Mouse (Mus musculus) thymus, postnatal 4 days (tissue): Measurements from ENCODE around the gene Tnip1.
"Not testable (repeated sequence)": the region's sequence is repeated elsewhere in the genome, so short reads cannot be mapped to it uniquely, and the experiment has no call there.

Source experiments
- DNase-seq: peaks from one replicate; pipeline ENCODE4 v3.0.0; 2021

Tnip1 gene

DNA sequence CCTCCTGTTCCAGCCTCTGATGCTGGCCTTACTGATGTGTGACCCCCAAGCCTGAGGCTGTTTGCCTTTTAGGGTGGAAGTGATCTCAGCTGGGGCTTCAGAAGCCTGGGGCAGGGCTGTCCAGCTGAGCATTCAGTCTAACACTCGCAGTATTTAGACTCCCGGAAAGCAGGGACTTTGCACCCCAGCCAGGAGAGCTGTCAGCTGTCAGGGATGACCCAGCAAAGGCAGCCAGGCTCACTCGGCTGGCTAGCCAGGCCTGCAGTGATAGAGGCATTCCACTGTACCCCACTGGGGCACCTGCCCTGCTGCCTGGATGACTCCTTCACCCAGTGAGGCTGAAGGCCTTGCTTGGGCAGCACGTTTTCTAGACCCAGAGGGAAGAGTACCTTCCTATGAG is 56.8 kb downstream of the Tnip1 start:
- no peak for DNase-seq

DNA sequence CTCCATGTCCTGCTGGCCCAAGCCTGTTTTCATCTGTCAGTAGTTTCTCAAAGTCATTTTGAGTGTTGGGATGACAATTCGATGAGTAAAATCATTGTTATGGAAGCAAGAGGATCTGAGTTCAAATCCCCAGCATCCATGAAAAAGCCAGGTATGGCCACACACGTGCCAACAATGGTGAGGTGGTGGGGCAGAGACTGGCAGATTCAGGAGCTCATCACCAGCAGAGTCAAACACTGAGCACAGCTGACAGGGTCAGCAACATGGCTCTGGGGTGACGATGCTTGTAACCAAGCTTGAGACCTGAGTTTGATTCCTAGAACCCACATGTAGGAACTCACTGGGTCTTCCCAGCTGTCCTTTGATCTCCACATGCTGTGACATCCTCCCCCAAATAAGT is 57.6 kb downstream of the Tnip1 start:
- no peak for DNase-seq

DNA sequence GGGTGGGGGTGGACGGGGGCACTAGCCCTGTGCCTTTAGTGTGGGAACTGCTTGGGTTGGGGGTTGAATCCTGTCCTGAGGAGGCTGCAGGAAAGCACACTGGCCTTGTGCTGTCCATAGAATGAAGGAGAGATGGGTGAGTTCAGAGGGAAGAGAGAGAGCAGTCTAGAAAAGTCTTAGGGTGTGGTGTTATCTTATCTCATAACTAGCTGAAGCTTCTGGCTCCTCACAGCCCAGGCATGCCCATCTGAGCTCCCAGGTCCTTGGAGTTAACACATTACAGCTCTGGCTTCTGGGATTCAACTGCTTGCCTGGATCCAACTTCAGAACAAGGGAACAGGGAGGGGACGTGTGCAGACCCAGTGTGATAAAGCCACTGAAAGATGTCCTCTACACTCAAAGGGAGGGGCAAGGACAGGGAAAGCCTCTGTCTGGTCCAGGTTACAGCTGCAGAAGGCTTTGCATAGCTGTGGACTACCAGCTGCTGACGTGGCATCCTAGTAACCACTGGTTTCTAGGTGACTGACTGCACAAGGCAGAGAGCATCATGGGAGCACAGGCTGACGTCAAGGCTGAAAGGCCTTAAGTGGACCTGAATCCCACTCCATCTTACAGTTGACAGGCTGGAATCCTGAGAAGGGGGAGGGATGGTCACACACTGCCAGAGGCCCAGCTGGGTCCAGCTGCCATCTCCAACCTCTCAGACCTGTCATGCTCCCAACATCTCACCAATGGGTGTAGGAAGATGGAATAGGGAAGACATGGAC is 58.6 kb downstream of the Tnip1 start:
- DNase-seq: no peak

DNA sequence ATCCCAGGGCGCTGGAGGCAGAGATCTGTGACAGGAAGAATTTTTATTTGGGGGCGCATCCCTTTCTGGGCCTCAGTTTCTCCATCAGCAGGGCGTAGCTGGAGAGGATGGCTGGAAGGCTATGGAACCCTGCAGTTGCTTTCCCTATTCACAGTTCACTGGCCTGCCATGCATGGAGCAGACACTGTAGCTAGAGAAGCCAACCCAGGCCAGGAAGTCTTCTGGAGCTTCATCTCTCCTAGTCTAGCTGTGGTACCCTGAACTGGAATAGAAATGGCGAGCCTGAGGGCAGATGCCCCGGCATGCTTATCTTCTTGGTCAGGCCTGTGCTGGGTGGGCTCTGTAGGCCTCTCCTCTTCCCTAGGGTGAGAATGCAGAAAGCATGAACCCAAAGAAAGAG is 59.4 kb downstream of the Tnip1 start:
- DNase-seq: no peak

DNA sequence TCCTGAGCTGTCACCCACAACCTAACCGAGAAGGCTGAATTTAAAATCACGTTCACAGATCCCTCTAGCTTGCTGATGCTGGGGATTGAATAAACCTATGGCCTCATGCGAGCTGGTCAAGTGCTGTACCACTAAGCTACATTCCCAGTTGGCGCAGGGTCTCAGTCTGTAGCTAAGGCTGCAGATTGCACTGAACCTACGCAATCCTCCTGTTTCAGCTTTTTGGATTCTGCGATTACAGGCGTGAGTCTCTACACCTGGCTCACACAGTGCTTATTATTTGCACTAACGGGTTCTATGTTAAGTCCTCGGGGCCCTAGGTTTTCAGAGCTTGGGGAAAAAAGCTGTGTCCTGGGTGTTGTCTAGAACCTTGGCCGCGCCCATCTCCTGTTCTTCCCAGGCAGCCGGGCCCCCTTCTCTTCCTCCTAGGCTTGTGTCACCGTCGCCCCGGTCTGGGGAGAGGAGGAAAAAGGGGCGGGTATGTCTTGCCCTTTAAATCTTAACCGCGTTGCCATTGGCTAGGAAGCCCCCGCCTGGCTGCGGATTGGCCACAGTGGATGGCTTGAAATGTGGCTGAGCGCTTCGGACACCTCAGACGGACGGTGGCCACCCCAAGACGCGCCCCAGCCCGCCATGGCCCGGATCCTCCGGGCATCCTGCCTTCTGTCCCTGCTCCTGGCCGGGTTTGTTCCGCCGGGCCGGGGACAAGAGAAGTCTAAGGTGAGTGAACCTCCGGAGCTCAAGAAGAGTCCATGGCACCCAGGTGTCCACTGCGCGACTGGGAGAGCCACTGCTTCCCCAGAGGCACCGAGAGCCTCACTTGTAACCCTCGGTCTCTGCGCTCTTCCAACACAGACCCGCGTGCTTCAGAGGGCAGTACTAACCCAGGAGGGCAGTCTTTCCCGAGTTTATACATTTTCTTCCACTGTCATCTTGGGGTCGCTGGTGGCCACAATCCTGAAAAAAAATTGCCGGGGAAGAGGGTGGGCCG is 60.1 kb downstream of the Tnip1 start, which contains the start of gene Gpx3:
TSS of gene Gpx3 (plus strand) at position 121 of the 991 bp plus-strand sequence.
- peak; percentile 32 for DNase-seq

DNA sequence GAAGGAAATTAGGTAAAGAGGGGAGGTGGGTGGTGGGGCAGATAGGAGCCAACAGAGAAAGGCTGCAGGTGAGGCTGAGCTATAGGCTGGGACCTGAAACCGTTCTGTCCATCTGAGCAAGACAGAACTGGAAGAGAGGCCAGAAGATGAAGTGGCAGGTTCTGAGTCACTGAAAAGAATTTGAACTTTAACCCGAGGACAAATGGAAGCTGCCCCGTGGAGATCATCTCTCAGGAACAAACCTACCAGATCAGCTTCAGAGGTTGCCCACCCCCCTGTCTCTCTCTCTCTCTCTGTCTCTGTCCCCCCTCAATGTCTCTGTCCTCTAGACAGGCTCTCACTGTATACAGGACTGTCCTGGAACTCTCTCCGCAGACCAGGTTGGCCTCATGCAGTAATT is 63.1 kb downstream of the Tnip1 start:
- no peak for DNase-seq

DNA sequence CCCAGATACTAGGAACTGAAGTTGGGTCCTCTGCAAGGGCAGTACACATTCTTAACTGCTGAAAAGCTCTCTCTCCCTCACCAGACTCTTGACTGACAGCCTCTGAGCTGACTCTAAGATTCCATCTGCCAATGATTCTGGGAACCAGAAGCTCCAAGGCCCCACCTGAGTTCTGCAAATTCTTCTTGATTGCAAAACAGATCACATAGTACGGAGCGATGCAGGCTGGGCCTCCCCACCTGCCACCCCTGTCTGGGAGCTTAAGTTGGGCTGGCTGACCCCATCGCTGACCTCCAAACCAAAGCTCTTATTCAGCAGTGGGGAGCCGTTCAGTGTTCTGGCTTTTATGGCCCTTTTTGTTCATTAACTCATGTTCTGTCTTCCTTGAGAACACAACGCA is 65.2 kb downstream of the Tnip1 start:
- no peak for DNase-seq

DNA sequence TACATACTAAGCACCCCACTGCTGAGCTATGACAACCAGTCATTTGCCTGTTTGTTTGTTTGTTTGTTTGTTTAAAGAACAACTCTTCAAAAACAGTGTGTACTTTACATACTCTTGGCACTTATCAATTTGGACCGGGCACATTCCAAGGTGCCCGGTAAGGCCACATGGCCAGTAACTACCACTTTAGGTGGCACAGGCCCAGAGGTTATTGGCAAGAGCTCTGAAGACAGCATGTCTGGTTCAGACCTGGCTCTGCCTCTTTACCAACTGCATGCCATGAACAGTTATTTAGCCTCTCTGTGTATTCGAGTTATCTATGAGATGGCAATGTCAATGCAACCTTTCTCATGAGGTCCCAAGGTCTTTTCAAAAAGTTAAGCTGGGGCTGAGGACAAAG is 66.1 kb downstream of the Tnip1 start:
- DNase-seq: not testable (repeated sequence)

DNA sequence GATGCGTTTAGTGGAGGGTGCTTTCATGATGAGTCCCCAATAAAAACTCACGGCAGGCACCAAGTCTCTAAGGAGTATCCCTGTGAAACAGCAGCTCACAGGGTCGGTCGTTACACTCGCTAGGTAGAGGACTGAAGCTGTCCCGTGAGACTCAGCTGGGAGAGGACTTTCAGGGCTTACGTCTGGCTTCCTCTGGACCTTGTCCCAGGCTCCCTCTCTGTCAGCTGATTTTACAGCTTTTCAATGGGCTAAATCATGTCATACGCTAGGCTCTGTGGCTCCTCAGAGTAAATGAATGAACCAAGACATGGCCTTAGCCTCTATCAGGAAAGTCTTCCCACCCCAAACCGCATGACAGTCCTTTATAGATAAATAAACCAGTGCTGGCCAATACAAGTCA is 68.1 kb downstream of the Tnip1 start:
- DNase-seq: no peak

DNA sequence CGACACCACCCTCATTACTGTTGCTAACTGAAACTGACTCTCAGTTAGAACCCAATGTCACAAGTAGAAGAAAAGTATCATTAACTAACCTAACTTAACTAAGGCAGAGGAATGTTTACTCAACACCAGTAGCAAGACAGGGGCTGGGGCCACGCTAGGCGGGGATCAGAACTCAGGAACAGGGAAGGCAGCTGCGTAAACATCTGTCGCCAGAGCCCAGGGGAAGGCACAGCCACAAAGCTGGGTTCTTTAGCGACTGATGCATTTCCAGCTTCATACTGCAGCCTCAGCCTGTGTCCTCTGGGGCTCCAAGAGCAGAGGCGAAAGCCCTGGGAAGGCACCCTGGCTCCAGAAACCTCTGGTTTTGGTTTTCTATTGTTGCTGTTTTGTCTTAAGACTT is 70.6 kb downstream of the Tnip1 start:
- no peak for DNase-seq

DNA sequence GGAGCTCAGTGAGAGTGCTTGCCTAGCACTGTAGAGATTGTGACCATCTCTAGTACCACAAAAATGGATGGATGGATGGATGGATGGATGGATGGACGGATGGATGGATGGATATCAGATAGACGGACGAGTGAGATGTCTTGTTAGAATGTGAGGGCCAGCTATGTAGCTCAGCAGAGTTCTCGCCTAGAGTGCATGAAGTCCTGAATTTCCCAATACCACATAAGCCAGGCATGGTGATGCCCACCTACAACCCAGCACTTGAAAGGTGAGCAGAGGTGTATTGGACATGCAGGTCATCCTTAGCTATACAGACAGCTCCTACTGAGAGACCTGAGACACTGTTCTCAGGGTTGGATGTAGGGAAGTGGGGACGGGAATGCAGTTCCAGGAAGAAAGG is 71.4 kb downstream of the Tnip1 start:
- DNase-seq: no peak

DNA sequence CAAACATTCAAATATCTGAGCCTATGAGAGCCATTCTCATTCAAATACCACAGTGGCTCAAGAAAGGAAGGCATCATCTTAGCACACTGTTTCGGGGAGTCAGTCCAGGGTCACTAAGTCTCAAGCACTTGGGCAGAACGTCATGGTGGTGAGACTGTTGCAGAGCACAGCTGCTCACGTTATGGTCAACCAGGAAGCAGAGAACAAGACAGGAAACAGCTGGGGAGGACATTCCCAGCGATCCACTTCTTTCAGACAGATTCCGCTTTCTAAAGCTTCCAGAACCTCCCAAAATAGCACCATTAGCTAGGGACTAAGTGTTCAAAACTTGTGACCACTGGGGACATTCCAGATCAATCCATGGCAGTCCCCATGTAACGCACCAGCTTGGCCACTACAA is 74.8 kb downstream of the Tnip1 start:
- DNase-seq: no peak

DNA sequence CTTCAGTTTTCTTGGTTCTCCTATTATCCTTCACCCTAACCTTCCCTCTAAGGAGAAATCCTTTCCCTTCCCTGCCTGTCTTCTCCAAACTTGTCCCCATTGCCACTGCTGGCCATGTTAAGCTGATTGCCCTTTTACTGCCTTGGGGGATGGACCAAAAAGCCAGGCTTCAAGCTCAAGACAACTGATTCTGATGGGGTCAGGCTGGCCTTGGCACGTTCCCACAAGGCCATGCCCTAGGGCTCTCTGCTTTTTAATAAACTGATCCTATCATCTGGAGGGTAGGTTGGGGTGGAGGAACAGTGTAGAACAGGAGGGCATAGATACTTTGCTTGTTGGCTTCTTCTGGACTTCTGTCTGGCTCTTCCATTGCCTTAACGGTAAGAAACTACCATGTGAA is 77.3 kb downstream of the Tnip1 start:
- DNase-seq: no peak

DNA sequence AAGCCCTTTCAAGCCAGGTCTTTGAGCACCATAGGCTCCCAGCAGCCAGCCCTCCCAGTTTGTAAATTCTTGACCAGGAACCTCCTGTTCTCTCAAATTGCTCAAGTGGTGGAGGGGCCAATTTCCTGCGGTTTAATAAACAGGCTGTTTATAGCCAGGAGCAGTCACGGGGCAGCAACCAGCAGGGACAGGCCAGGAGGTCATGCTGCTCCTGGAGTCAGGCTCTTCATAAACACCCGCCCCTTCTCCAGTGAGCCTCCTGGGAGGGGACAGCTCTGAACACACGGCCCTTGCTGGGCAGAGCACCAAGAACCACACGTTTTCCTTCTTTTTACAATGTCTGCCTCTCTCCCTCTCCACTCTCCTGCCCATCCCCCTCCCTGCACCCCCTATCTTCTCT is 77.8 kb downstream of the Tnip1 start:
- DNase-seq: no peak

DNA sequence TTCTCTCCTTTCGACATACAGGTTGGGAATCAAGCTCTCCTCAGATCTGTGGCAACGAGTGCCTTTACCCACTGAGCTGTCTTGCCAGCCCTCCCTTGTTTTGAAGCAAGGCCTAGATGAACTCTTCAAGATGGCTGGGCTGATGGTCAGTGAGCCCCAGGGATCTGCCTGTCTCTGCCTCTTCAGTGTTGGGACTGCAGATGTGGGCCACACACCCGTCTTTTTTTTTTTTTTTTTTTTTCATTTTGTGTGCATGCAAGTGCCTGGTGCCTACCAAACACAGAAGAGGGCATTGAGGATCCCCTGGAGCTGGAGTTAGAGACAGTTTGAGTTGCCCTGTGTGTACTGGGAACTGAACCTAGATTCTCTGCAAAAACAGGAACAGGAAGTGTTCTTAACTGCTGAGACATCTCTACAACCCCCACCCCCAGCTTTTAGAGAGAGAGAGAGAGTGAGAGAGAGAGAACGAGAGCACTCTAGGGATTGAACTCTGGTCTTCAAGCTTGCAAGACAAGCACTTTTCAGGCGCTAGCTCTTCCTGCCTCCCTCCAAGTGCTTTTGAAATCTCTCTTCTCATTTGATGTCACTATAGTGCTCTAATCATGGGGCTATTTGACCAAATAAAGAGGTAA is 78.4 kb downstream of the Tnip1 start:
- DNase-seq: no peak

DNA sequence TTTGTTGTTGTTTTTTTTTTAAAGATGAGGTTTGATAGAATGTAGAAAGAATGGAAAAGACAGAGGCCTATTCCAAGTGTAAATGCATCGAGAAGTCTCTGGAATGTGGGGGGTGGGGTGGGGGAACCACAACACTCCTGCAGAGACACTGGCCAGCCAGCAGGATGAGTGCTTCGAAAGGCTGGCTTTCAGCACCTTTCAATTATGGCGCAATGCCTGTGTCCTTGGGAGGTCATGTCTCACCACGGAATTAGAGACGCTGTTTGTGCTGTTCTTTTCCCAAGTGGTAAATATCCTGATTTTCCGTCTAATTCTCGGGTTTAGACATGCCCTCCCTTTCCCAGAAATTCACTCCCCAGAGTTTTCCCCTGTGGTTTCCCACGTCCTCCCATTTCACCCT is 80.0 kb downstream of the Tnip1 start:
- no peak for DNase-seq

DNA sequence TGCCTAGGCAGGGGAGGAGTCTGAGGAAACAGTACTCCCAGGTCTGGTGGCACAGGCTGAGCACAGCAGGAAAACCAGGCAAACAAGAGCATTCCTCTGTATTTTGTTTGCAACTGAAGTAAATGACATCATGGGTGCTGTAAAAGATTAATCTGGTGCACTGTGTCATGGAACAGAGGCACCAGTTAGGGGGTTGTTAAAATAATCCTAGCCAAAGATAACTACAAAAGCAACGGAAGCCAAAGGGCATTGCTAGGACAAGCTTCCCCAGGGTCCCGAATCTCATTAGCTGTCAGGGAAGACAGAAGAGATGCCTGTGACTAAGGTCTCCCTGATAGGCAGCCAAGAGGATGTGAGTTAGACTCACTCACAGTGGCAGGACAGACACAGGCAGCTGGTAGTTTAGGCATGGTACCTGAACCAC is 81.7 kb downstream of the Tnip1 start:
- DNase-seq: no peak

DNA sequence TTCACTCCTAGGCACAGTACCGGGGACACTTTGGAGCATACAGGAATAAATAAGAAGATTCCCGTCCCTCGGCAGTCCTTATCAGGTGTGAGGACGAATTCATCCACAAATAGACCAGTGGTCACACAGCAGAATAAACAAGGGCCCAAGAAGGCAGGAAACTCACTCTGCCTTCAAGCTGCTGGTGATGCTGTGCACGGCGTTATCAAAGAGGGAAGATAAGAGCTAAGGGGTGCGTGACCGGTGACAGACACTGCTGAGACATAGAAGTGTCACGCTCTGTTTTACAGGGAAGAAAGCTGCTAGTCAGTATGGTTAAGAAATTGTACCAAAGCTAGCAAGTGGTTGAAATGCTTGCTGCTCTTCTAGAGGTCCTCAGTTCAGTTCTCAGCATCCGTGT is 82.8 kb downstream of the Tnip1 start:
- DNase-seq: no peak

DNA sequence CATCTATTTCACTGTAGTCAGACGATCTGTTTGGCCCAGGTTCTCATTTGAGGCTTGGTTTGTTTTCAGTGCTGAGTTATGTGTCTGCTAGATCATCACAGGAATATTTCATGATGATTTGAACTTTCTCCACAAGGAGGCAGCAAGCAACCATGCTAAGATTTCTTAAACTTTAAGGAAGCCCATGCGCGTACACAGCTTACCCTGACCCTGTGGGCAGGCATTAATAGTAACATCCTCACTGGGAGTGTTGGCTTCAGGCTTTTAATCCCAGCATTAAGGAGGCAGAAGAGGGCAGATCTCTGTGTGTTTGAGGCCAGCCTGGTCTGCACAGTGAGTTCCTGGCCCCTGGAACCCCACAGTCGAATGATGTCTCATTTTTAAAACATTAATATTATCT is 83.3 kb downstream of the Tnip1 start:
- DNase-seq: peak; percentile 40

DNA sequence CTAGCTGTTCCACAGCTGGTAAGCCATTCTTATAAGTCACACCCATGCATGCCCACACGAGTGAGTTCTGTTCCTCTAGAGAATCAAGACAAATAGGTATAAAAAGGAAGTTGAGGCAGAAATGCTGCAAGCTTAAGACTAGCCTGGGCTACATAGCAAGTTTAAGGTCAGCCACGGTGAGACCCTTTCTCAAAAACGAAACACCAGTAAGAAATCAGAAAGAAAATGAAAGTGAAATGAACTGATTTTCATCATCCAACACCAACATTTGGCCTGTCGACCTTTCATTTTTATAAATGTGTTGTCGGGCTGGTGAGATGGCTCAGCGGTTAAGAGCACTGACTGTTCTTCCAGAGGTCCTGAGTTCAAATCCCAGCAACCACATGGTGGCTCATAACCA is 83.8 kb downstream of the Tnip1 start:
- no peak for DNase-seq

DNA sequence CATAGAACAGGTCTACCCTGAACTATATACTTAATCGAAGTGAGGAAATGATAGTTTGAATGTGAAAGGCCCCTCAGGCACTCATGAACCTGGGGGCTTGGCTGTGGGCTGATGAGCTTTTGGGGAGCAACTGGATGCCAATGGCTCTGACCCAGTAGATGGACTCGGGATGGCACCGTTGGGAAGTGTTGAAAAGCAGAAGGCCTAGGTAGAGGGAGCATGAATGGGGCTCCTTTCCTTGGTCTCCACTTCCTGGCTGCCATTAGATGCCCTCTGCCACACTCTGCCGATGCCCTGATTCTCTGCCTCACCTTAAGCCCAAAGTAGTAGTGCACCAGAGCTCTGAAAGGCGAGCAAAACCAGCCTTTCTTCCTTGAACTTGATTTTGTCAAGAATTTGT is 86.7 kb downstream of the Tnip1 start:
- no peak for DNase-seq

DNA sequence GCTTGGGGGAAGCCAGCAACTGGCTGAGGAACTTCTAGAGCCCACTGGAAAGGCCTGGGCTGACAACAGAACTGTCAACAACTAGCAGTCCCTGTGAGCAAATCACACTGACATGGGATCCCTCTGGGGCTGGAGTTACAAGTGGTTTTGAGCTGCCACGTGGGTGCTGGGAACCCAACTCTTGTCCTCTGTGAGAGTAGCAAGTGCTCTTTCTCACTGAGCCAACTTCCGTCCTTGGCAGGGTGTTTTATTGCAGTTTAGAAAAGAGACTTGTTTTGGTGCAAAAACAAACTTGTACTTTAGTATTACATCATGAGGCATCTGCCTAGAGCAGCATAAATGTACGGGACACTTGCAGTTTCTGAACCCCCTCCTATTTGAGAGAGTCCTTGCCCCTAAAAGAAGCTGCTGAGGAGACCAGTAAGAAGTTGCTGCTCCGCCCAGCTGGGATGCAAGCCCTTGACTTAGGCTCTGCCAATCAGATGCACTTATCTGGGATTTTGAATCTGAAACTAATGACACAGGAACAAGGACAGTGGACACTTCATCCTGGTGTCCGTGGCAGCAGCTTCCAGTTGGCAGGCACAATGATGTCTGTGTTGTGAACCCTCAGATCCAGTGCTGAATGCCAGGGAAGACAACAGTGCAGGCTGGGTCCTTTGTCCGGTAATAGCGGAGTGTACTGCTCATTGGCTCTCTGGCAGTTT is 90.7 kb downstream of the Tnip1 start:
- DNase-seq: no peak

DNA sequence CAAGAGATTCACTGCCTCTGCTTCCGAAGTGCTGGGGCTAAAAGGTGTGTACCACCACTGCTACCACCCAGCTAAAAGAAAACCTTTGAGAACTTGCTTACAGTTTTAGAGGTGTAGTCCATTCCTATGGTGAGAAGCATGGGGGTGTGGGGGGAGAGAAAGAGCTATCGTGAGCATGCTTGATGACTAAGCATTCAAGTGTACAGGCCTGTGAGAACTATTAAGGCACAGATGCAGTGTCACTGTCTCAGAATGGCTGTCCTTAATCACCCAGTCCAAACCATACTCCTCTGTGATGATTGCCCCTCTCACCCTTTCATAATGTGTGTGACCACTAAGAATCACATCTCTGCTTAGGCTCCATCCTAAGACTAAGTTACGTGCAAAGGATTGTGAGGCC is 93.4 kb downstream of the Tnip1 start:
- DNase-seq: no peak
